Mouse (Mus musculus): ENCODE data around the gene Trim25. TPM values are rescaled to one million over a fixed set of nuclear protein-coding genes. Genes with fewer than 3 reads are reported as not detected.

The Trim25 gene
- polyA plus RNA-seq, 1 experiment from 2014 or later: 15.9 TPM

GRCm38 (mm10) chr11:89012241-89012640 is 13.1 kb downstream of the Trim25 start:
- Histone ChIP-seq H3K36me3 (ENCODE audit: control insufficient read depth, insufficient read depth, low read length) (peaks cover 92% of the 10 kb centered on the region), H3K27ac (replicated peaks in 1 of 2; ENCODE audit: control insufficient read depth in 1 of 2, insufficient read depth in 1 of 2, low read depth in 2 of 2, low read length in 2 of 2) (no peak overlapping the region), H3K27me3 (ENCODE audit: control insufficient read depth, insufficient read depth, low read length) (no peaks in the 10 kb centered on the region), H3K4me3 (ENCODE audit: control insufficient read depth in 1 of 2, insufficient read depth in 1 of 2, low read depth in 1 of 2, low read length in 2 of 2) (no peak overlapping the region), H3K4me2 (ENCODE audit: low read length) (no peak overlapping the region), H3K4me1 (ENCODE audit: control insufficient read depth in 2 of 2, insufficient read depth in 2 of 2, low read length in 2 of 2) (no peaks in the 10 kb centered on the region), H3K9me3 (ENCODE audit: control insufficient read depth, low read length) (no peaks in the 10 kb centered on the region), H3K9ac (ENCODE audit: low read length) (no peak overlapping the region)
- no peak for ATAC-seq (ENCODE audit: insufficient number of reproducible peaks, insufficient read depth, low FRiP score, low read depth)
- WGBS: 84% methylated on average over 5 of the region's 5 CpGs

GRCm38 (mm10) chr11:89017514-89018182 is 18.5 kb downstream of the Trim25 start:
- H3K36me3 ChIP-seq (ENCODE audit: control insufficient read depth, insufficient read depth, low read length): peaks cover 66% of the 10 kb centered on the region
- no peak overlapping the region for H3K4me2 ChIP-seq (ENCODE audit: low read length)
- no peak for ATAC-seq (ENCODE audit: insufficient number of reproducible peaks, insufficient read depth, low FRiP score, low read depth)
- no peaks in the 10 kb centered on the region for H3K9me3 ChIP-seq (ENCODE audit: control insufficient read depth, low read length)
- WGBS: 70% methylated on average over 9 of the region's 9 CpGs
- peaks cover 10 to 12% of the 10 kb centered on the region in 2 experiments for H3K4me1 ChIP-seq (ENCODE audit: control insufficient read depth in 2 of 2, insufficient read depth in 2 of 2, low read length in 2 of 2)
- no peaks in the 10 kb centered on the region for H3K27me3 ChIP-seq (ENCODE audit: control insufficient read depth, insufficient read depth, low read length)
- no peak overlapping the region for H3K4me3 ChIP-seq (ENCODE audit: control insufficient read depth in 1 of 2, insufficient read depth in 1 of 2, low read depth in 1 of 2, low read length in 2 of 2)
- H3K9ac ChIP-seq (ENCODE audit: low read length): no peak overlapping the region
- no peak overlapping the region for H3K27ac ChIP-seq (replicated peaks in 1 of 2; ENCODE audit: control insufficient read depth in 1 of 2, insufficient read depth in 1 of 2, low read depth in 2 of 2, low read length in 2 of 2)

- H3K4me2 ChIP-seq (ENCODE audit: low read length): no peak overlapping the region
- ATAC-seq (ENCODE audit: insufficient number of reproducible peaks, insufficient read depth, low FRiP score, low read depth): no peak
- peaks cover 18 to 26% of the 10 kb centered on the region in 2 experiments for H3K4me1 ChIP-seq (ENCODE audit: control insufficient read depth in 2 of 2, insufficient read depth in 2 of 2, low read length in 2 of 2)
- 45% methylated on average over 9 of the region's 9 CpGs for WGBS
- H3K27ac ChIP-seq (replicated peaks in 1 of 2; ENCODE audit: control insufficient read depth in 1 of 2, insufficient read depth in 1 of 2, low read depth in 2 of 2, low read length in 2 of 2): no peak overlapping the region
- no peaks in the 10 kb centered on the region for H3K9me3 ChIP-seq (ENCODE audit: control insufficient read depth, low read length)
- no peak overlapping the region for H3K4me3 ChIP-seq (ENCODE audit: control insufficient read depth in 1 of 2, insufficient read depth in 1 of 2, low read depth in 1 of 2, low read length in 2 of 2)
- H3K27me3 ChIP-seq (ENCODE audit: control insufficient read depth, insufficient read depth, low read length): no peaks in the 10 kb centered on the region
- H3K36me3 ChIP-seq (ENCODE audit: control insufficient read depth, insufficient read depth, low read length): peaks cover 36% of the 10 kb centered on the region
- no peak overlapping the region for H3K9ac ChIP-seq (ENCODE audit: low read length)
Observed at GRCm38 (mm10) chr11:89020681-89021305, 21.6 kb downstream of the Trim25 start.

GRCm38 (mm10) chr11:89021687-89022086 is 22.5 kb downstream of the Trim25 start:
- H3K36me3 ChIP-seq (ENCODE audit: control insufficient read depth, insufficient read depth, low read length): peaks cover 28% of the 10 kb centered on the region
- H3K9ac ChIP-seq (ENCODE audit: low read length): no peak overlapping the region
- no peak overlapping the region for H3K4me3 ChIP-seq (ENCODE audit: control insufficient read depth in 1 of 2, insufficient read depth in 1 of 2, low read depth in 1 of 2, low read length in 2 of 2)
- ATAC-seq (ENCODE audit: insufficient number of reproducible peaks, insufficient read depth, low FRiP score, low read depth): no peak
- H3K4me2 ChIP-seq (ENCODE audit: low read length): no peak overlapping the region
- no peaks in the 10 kb centered on the region for H3K9me3 ChIP-seq (ENCODE audit: control insufficient read depth, low read length)
- H3K27me3 ChIP-seq (ENCODE audit: control insufficient read depth, insufficient read depth, low read length): no peaks in the 10 kb centered on the region
- WGBS: 54% methylated on average over 7 of the region's 7 CpGs
- peaks cover 18 to 26% of the 10 kb centered on the region in 2 experiments for H3K4me1 ChIP-seq (ENCODE audit: control insufficient read depth in 2 of 2, insufficient read depth in 2 of 2, low read length in 2 of 2)
- H3K27ac ChIP-seq (replicated peaks in 1 of 2; ENCODE audit: control insufficient read depth in 1 of 2, insufficient read depth in 1 of 2, low read depth in 2 of 2, low read length in 2 of 2): no peak overlapping the region

- Histone ChIP-seq H3K4me1 (ENCODE audit: control insufficient read depth in 2 of 2, insufficient read depth in 2 of 2, low read length in 2 of 2) (peaks cover 18 to 26% of the 10 kb centered on the region in 2 experiments), H3K27me3 (ENCODE audit: control insufficient read depth, insufficient read depth, low read length) (no peaks in the 10 kb centered on the region), H3K36me3 (ENCODE audit: control insufficient read depth, insufficient read depth, low read length) (peaks cover 22% of the 10 kb centered on the region), H3K4me3 (ENCODE audit: control insufficient read depth in 1 of 2, insufficient read depth in 1 of 2, low read depth in 1 of 2, low read length in 2 of 2) (no peak overlapping the region), H3K4me2 (ENCODE audit: low read length) (no peak overlapping the region), H3K27ac (replicated peaks in 1 of 2; ENCODE audit: control insufficient read depth in 1 of 2, insufficient read depth in 1 of 2, low read depth in 2 of 2, low read length in 2 of 2) (no peak overlapping the region), H3K9me3 (ENCODE audit: control insufficient read depth, low read length) (no peaks in the 10 kb centered on the region), H3K9ac (ENCODE audit: low read length) (no peak overlapping the region)
- 36% methylated on average over 8 of the region's 8 CpGs for WGBS
- no peak for ATAC-seq (ENCODE audit: insufficient number of reproducible peaks, insufficient read depth, low FRiP score, low read depth)
Observed at GRCm38 (mm10) chr11:89022120-89022731, 23.1 kb downstream of the Trim25 start.

- H3K4me1 ChIP-seq (ENCODE audit: control insufficient read depth in 2 of 2, insufficient read depth in 2 of 2, low read length in 2 of 2): peaks cover 21 to 30% of the 10 kb centered on the region in 2 experiments
- peak overlapping the region; percentile 34 to 65; a peak in 2 of 4 replicates for H3K27ac ChIP-seq (replicated peaks in 1 of 2; ENCODE audit: control insufficient read depth in 1 of 2, insufficient read depth in 1 of 2, low read depth in 2 of 2, low read length in 2 of 2)
- H3K36me3 ChIP-seq (ENCODE audit: control insufficient read depth, insufficient read depth, low read length): peaks cover 10% of the 10 kb centered on the region; the same call in 1 of the 2 replicates
- no peak for ATAC-seq (ENCODE audit: insufficient number of reproducible peaks, insufficient read depth, low FRiP score, low read depth)
- H3K4me3 ChIP-seq (ENCODE audit: control insufficient read depth in 1 of 2, insufficient read depth in 1 of 2, low read depth in 1 of 2, low read length in 2 of 2): no peak overlapping the region
- 56% methylated on average over 10 of the region's 10 CpGs for whole genome bisulfite sequencing
- no peaks in the 10 kb centered on the region for H3K9me3 ChIP-seq (ENCODE audit: control insufficient read depth, low read length)
- no peaks in the 10 kb centered on the region for H3K27me3 ChIP-seq (ENCODE audit: control insufficient read depth, insufficient read depth, low read length)
- no peak overlapping the region for H3K9ac ChIP-seq (ENCODE audit: low read length)
- no peak overlapping the region for H3K4me2 ChIP-seq (ENCODE audit: low read length)
Observed at GRCm38 (mm10) chr11:89023477-89023876, 24.3 kb downstream of the Trim25 start.

- H3K4me2 ChIP-seq (ENCODE audit: low read length): peak overlapping the region; percentile 18; the same call in 1 of the 2 replicates
- no peaks in the 10 kb centered on the region for H3K27me3 ChIP-seq (ENCODE audit: control insufficient read depth, insufficient read depth, low read length)
- peaks cover 22 to 39% of the 10 kb centered on the region in 2 experiments for H3K4me1 ChIP-seq (ENCODE audit: control insufficient read depth in 2 of 2, insufficient read depth in 2 of 2, low read length in 2 of 2)
- H3K27ac ChIP-seq (replicated peaks in 1 of 2; ENCODE audit: control insufficient read depth in 1 of 2, insufficient read depth in 1 of 2, low read depth in 2 of 2, low read length in 2 of 2): peak overlapping the region; percentile 62 to 65
- peak; percentile 34; the same call in 1 of the 2 replicates for ATAC-seq (ENCODE audit: insufficient number of reproducible peaks, insufficient read depth, low FRiP score, low read depth)
- whole genome bisulfite sequencing: 42% methylated on average over 11 of the region's 11 CpGs
- 0 out of 2 replicates have a peak, but pooled peaks cover 2% of the 10 kb centered on the region for H3K36me3 ChIP-seq (ENCODE audit: control insufficient read depth, insufficient read depth, low read length)
- no peak overlapping the region for H3K4me3 ChIP-seq (ENCODE audit: control insufficient read depth in 1 of 2, insufficient read depth in 1 of 2, low read depth in 1 of 2, low read length in 2 of 2)
- no peak overlapping the region for H3K9ac ChIP-seq (ENCODE audit: low read length)
- H3K9me3 ChIP-seq (ENCODE audit: control insufficient read depth, low read length): no peaks in the 10 kb centered on the region
Observed at GRCm38 (mm10) chr11:89024181-89024881, 25.2 kb downstream of the Trim25 start.
